Mouse (Mus musculus) cerebellum, postnatal 10 days (tissue): ENCODE results near the gene Cd72.
A peak's percentile ranks its signal among the peaks of the same experiment; 100 is the strongest.

Experiments used
- DNase-seq, 2 experiments: peaks; one replicate each; pipeline ENCODE4 v3.0.0; 2021; ENCODE audit warnings: mixed read lengths in 2 of 2

Gene Cd72

DNA sequence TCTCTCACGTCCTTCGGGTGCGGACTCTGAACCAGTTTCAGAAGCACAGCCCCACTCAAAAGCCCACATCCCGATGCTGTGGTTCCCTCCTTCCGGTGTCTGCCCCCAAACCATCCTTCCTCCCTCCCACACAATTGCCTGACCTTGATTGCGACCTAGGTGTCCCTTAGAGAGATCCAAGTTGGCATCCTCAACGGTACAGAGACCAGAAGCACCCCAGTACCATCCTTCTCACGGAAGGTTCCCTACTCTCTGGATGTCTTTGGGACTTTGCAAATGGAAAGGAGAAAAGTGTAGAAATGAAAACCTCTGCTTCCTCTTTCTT lies 24.1 kb upstream of the Cd72 start:
- no peak for DNase-seq

DNA sequence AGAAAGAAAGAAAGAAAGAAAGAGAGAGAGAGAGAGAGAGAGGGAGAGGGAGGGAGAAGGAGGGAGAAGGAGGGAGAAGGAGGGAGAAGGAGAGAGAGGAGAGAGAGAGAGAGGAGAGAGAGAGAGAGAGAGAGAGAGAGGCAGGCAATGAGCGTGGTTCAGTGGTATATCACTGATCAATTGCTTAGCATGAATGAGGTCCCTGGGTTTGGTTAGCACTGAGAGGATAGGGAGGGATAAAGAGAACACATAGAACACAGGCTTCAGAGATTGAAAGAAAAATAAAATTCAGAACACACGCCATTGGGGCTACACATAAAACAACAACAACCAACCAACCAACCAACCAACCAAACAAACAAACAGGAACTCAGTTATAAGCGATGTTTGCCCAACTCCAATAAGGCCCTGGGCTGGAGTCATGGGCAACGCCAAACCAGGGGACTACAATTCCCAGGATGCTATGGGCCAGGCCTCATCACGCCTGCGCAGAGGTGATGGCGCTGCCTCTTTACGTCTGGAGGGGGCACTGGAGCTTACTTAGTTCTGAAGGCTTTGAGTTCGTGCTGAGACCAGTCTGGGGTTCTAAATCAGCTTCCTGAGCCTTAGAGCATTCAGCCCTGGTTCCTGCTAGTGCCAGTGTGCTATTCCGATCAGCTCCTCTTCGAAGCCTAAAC lies 23.6 kb upstream of the Cd72 start:
- peak; percentile 89 to 92 for DNase-seq

DNA sequence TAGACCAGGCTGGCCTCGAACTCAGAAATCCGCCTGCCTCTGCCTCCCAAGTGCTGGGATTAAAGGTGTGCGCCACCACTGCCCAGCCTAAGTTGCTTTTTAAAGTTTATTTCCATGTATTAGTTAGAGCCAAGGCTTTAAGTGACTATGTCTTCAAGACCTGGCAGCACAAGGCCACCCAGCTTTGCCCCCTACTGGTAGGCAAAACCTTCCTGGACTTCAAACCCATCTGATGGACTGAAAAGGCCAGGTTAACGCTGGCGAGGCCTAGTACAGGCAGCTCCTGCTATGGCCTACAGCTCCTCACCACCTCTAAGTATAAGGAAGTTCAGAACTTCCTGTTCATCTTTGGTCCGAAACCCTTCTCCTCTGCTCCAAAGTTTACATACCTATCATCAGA lies 22.2 kb upstream of the Cd72 start:
- no peak for DNase-seq

DNA sequence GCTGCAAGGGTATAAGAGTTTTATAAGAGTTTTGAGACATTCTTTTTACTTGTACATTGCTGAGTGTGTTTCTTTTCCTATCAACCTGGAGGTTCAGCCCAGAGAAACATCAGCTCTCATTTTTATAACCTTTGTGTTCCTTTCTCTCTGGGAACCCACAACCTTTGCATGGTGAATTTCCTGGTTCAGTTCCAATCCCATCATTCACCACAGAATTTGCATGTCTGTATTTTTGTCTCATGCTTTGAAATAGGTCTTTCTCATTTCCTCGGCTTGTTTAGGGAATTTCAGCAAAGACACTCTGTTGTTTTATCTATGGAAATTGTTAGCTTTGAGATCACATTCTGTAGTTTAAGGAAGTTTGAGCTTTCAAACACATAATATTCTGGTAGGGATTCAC lies 19.2 kb upstream of the Cd72 start:
- no peak for DNase-seq

DNA sequence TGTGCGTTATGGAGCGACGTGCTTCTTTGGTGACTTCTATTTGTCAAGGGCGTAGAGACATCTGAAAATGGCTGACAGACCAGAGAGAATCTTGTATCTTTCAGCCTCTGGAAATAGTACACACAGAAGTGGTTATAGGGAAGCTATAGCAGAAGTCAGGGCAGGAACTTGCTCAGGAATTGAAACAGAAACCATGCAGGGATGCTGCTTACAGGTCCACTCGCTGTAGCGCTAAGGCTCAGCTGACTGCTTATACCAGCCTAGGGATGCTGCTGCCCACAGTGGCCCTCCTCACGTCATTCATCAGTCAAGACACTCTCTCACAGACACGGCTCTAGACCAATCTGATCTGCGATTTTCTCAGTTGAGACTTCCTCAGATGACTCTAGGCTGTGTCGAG lies 15.9 kb upstream of the Cd72 start:
- no peak for DNase-seq

DNA sequence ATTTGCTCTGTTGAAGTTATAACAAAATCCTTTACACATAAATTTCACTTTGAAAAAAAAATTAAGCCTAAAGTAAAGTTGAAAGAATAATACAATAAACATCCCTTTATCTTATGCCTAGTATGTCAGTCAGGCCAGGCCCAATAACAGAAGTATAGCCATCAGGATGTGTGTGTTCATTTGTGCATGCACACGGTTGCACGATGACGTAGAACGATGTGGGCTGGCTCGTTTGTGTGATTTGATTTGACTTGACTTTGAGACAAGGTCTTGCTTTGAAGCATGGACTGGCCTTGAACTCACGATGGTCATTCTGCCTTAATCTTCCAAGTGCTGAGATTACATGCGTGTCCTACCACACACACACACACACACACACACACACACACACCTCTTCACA lies 12.4 kb upstream of the Cd72 start:
- no peak for DNase-seq

DNA sequence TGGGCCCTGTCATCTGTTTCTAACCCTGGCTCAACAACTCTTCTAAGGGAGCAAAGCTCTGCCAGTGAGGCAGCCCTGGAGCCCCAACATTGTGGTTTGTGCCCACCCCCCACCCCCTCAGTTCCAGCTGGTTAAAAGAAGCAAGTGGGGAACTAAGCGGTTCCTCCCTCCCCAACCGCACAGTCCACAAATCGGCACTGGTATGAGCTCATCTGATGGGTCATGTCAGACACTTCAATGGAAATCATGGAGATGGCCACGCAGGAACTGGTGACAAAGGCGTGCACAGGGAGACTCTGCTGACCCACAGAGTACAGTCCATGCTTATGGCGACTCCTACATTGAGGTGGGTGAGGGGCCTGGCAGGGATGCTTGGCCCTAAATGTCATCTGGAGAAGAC lies 11.5 kb upstream of the Cd72 start:
- no peak for DNase-seq

DNA sequence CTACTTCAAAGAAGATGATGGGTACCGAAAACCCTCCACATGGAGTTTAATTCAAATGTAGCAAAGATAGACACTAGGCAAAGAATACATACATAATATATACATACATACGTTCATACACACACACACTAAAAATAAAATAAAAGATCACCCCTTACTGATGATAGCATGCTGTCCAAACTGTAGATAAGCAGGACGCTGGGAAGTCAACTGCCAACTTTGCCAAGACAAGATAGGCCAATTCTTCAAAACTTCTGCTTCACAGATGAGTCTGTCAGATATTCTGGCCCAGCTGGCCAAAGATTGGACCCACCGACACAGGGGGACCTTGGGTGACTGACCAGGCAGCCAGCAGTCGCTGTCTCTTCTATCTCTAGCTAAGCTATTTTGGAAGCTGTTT lies 8.7 kb upstream of the Cd72 start:
- DNase-seq = no peak

DNA sequence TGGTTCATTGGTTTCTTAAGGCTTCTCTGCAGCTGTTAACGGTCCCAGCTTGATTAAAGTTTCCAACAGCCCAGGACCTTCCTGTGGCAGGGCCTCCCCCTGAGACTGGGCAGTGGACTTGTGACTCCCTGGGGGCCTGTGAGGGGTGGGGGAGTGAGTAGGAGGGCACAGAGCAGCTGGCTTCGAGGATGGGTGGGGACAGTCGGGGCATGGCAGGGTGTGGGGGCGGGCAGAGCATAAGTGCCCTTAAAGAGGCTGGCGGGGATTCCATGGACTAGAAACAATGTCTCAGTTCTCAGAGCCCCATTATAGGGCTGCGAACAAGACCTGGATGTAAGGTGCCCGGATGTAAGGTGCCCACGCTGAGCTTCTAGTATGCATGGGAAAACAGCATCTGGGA lies 2.7 kb upstream of the Cd72 start:
- no peak for DNase-seq

DNA sequence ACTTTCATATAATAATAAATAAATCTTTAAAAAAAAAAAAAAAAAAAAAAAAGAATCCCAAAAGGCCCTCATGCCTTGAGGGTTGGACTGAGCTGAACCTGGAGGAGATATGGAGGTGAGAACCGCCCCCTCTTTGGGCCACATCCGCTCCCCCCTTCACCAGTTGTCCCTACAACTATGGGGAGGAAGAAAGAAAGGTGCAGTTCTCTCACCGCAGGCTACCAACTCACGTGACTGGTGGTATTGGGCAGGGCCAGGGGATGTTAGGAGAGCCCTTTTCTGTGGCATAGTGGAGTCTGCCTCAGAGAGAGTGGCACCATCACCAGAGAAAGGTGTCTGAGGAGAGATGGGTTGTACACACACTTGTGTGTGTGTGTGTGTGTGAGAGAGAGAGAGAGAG lies 2.0 kb upstream of the Cd72 start:
- no peak for DNase-seq

DNA sequence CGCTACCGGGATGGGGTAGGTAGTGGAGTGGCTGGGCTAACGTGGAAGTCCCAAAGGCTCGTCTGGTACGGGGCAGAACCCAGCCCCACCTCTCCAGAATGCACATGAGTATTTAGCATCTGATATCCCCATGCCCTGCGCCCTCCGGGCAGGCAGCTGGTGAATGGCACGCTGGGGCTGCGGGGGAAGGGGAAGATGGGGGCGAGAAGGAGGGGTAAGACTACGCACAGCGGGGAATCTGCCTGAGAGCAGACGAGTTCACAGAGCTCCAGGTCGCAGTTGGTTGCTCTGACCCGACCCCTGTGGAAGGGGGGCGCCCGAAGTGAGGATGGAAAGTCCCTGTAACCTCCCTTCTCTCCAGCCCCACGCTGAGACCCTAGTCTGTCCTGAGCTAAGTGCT lies 1.0 kb downstream of the Cd72 start:
- no peak for DNase-seq

DNA sequence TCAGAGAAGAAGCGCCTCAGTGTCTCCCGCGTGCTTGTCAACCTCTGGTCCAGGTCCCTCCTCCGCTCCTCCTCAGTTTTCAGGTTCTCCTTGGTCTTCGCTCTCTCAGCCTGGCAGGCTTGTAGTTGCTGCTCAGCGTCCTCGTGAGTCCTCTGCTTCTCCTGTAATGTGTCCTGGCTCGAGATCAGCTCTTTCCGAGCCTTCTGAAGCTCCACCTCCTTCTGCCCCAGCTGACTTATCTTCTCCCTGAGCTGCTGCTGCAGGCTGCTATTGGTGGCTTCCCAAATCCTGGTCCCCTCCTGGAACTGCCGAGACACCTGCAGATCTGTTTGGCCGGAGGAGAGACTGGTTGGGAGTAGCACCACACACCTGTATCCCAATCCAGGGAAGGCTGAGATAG lies 2.1 kb downstream of the Cd72 start:
- DNase-seq = no peak

DNA sequence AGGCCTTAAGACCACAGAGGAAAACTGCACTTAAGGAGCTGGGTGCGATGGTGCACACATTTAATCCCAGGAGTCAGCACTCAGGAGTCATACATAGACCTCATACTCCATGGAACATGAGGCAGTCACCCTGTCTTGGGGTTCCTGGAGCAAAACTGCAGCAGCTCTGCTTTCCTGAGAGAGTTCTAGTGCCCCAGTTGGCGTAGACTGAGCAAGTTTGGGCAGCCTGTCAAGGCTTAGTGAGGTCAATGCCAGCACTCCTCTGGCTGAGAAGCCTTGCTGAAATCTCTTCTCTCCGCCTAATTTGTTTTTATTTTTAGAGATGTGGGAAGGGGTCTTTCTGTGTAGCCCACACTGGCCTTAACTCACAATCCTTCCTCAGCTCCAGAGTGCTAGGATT lies 5.9 kb downstream of the Cd72 start:
- peak; percentile 68 to 70 for DNase-seq

DNA sequence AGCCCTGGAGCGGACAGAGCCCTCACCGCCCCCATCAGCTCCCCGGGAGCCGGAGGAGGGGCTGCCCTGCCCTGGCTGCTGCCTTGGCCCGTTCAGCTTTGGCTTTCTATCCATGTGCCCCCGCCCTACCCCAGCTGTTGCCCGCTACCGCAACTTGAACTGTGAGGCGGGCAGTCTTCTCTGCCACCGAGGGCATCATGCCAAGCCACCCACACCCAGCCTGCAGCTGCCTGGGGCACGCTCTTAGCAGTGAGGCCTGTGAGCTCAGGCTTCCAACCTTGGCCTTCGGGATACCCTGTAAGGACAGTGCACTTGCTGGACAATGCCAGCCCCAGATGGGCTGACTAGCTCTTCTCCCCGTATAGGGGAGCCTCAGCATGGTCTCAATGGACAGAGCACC lies 7.2 kb downstream of the Cd72 start:
- DNase-seq = peak; percentile 39 to 59

DNA sequence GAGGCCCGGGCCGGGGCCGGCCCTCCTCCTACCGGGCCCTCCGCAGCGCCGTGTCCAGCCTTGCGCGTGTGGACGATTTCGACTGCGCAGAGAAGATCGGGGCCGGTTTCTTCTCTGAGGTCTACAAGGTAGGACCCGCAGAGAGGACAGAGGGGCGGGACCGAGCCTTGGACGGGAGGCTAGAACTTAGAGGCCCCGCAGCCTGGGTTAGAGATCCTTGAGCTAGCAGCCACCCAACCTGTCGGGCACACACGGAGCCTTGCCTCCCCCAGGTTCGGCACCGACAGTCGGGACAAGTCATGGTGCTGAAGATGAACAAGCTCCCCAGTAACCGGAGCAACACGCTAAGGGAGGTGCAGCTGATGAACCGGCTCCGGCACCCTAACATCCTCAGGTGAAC lies 10.9 kb downstream of the Cd72 start:
- DNase-seq = peak; percentile 58 to 62

DNA sequence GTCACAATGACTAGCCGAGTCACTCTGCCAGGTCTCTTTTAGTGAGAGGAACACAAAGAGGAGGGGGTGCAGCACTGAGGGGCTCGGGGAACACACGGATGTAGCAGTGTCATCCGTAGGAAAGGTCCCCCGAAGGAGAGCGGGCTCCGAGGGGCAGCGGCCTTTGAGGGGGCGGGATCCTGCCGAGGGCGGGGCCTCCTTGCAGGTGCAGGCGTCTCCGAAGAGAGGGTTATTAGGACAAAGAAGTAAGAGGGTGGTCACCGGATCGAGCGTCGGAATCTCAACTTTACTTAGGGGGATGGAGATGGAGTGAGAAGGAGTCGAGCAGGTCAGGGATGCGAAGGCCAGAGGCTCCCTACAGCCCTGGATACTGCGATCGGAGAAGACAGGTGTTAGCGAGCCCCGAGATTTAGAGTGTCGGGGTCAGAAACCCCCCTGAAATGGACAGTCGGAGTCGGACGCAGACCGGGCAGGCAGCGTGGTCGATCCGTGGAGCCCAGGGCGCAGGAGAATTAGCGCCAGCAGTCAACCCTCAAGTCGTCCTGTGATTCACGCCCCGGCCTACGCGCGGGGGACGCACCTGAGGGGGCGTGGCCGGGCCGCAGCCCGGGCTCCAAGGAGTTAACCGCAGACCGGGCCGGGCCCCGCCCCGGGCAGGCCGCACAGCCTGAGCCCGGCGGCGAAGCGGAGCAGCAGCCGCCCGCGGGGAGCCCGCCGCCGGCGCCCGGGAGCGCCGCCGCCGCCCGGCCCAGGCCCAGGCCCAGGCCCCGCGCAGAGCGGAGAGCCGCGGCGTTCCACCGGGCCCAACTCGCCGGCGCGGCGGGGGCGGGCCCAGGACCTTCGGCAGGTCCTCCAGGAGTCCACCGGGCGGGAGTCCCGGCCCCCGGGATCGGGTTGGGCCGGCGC lies 11.7 kb downstream of the Cd72 start:
- DNase-seq = peak; percentile 79 to 84

DNA sequence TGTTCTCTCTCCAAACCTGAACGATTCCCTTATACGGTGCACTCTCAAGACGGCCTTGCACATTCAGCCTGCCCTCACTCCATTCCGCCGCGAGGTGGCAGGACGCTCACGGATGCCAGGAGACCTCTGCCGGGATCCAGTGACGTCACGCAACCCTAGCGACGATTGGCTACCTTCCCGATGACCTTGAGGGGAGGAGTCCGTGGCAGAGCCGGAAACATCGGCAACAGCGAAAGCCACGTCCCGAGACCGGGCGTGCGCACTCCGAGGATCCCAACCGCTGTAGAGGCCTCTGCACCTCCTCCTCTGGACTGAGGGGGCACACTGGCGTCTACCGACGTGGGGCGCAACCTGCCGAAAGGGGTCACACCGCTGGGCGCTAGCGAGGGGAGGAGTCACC lies 12.4 kb downstream of the Cd72 start:
- DNase-seq = peak; percentile 100

DNA sequence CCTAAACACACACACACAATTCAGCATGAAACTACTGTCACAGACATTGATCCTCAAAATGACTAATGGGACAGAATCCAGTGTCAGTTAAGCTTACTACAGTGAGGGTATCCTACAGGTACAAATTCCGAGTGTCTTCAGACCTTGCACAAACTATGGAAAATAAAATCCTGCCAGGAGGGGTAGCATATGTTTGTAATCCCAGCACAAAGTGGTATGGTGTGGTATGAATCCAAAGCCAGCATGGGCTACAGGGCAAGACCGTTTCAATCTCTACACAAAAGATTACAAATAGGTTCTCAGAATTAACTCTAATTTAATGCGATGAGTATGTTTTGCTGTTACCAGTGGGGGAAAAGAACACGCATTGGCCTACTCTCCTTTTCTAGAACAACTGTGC lies 12.8 kb downstream of the Cd72 start, which contains the start of gene Tesk1:
TSS of gene Tesk1 (plus strand) at position 301 of the 400 bp plus-strand sequence.
- no peak for DNase-seq

DNA sequence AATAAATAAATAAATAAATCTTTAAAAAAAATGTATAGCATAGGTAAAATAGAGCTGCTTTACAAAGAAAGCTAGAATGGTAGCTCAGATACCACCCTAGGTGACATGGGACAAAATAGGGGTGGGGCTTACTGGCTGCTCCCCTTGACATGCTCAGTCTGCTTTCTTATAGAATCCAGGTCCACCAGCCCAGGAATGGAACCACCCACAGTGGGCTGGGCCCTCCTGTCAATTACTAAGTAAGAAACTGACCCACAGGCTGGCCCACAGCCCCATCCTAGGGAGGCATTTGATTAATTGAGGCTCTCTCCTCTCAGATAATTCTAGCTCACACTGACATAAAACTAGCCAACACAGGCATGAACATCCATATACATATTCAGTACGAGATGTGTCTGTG lies 21.6 kb downstream of the Cd72 start:
- DNase-seq = no peak

DNA sequence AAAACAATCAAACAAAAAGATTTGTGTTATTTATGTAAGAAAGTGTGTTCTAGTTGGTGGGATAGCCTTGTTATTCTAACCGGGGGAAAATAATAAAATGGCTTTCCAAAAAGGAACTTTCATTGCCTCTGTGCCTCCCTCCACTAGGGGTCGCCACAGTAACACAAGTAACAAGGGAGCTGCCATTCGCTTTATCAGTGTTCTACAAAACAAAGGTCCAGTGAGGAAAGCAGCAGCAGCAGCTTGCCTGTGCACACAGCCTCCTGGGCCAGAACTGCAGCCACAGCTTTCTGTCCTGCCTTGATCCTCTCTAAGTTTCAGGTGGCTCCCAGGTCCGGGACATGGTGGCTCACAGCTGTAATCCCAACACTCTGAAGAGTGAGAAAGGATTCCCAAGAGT lies 22.7 kb downstream of the Cd72 start:
- DNase-seq = peak; percentile 93 to 96

DNA sequence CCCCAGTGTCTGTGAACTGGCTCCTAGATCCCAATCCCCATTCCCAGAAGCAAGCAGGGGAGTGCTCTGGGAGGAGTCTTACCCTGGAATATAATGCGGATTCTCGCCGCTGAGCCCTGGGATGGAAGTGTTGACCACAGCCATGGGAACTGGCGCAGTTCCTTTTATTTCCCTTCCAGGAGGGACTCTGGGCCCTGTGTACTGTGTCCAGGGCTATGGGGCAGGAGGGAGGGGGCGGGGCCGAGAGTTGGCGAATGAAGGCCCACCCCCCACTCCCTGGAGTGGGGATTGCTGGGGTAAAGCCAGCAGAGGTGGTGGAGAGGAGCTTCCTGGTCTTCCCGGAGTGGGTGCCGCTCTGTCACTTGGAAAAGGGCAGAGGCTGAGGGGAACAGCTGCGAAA lies 25.5 kb downstream of the Cd72 start, which contains the start of gene Fam166b:
TSS of gene Fam166b (minus strand) at position 189 of the 400 bp plus-strand sequence.
- DNase-seq = peak; percentile 44 to 57

DNA sequence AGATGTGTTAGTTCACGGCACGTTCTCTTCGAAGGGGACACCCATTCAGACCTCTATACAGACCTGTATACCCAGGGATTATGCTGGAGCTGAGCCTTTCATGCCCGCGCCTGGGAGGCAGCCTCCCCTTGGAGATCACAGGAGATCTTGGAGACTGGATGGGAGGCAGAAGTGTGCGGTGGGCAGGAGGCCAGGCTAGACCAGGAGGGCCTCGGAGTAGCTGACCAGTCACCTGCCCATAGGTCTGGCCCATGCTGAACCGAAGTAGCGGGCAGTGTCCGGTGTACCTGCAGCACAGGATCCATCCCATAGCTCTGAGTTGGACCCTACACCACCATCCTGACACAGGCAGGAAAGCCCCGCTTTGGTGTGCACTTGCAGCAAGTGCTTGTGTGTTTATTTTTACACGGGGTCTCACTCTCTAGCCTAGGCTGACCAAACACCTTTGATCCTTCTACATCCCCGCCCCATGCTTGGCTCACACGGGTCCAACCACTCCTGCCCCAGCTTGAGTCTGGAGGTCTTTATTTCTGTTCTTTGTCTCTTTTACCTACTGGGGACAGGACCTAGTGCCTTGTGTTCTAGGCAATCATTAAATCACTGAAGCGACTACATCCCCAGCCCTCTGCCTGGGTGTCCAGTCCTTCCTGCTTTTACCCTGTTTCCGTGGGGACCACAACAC lies 26.1 kb downstream of the Cd72 start:
- DNase-seq = peak in 1 of 2 experiments; percentile 36

DNA sequence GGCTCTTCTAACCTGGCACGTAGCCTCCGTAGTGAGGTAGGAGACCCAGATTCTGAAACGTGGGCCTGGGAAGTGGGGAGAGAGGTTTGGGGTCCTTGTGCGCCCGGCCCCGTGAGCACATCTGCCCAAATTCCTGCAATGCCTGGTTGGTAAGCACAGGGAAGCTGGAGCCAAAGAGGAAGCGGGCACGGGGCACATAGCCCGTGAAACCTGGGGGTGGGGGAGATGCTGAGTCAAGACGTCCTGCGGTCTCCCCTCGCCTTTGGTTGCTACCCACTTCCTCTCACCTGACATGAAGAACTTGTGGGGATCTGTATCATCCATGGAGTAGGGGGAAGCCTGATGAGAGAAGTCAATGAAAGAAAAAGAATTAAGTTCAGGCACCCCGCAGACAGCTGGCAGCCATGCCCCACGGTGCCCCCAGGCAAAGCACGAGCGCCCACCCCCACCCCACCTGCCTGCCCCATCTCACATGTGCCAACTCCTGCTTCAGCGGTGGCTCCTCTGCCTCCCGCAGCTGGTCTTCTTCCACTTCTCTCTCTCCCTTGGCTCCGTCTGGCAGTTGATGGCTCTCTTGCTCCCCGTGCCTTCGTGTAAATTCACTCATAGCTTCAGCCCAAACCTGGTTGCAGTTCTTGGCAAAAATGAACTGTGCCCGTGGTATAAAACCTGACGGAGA lies 26.8 kb downstream of the Cd72 start:
- DNase-seq = no peak
